Mouse (Mus musculus) heart, embryonic 12.5 days (tissue): Measurements from ENCODE around the gene Crybb3. TPM values are rescaled to one million over a fixed set of nuclear protein-coding genes. Genes with fewer than 3 reads are reported as not detected.

Experiments
- polyA plus RNA-seq: library from polyadenylated mRNA; unstranded; fragments of >200 nt; fragmentation: Nextera tagmentation; extraction: Ambion mirVana; gene quantifications from 2 replicates; pipeline ENCODE4 v1.2.1, GENCODE M21; 2016

The Crybb3 gene
- polyA plus RNA-seq, 1 experiment from 2014 or later, result 1.4 TPM

Other genes with a start within 250 kb of the Crybb3 start
- 34.7 and 39.8 TPM in 2 replicates for gene Myo18b, start 185.2 kb downstream of the Crybb3 start, polyA plus RNA-seq
- gene Grk3, start 65.8 kb downstream of the Crybb3 start, polyA plus RNA-seq, result 14.1 and 16.1 TPM in 2 replicates
- gene Crybb2, start 11.5 kb downstream of the Crybb3 start, polyA plus RNA-seq, result not detected in 2 replicates
- gene 2900026A02Rik, start 139.7 kb upstream of the Crybb3 start, polyA plus RNA-seq, result 20.0 and 22.8 TPM in 2 replicates
- not detected in 2 replicates for gene Tmem211, start 145.3 kb upstream of the Crybb3 start, polyA plus RNA-seq
- gene Sgsm1, start 229.2 kb upstream of the Crybb3 start, polyA plus RNA-seq, result 2.4 and 3.0 TPM in 2 replicates